Mouse (Mus musculus) limb, embryonic 10.5 days (tissue): ENCODE measurements around the gene 4632433K11Rik. TPM values are rescaled to one million over a fixed set of nuclear protein-coding genes. Genes with fewer than 3 reads are reported as not detected.
"Not testable (repeated sequence)": the region's sequence is repeated elsewhere in the genome, so short reads cannot be mapped to it uniquely, and the experiment has no call there.

Experiments used
- DNase-seq: peaks from one replicate; pipeline ENCODE4 v3.0.0-alpha.2; 2017; ENCODE audit warnings: low spot score
- H3K27ac ChIP-seq: fragments of 300-500 bp; sonication (generic); 2 replicates; pipeline ENCODE4 v1.5.1; 2016; ENCODE audit warnings: mild to moderate bottlenecking
- H3K27me3 ChIP-seq: fragments of 300-500 bp; sonication (generic); 2 replicates; pipeline ENCODE4 v1.6.1; 2016; ENCODE audit warnings: low read depth, mild to moderate bottlenecking; ENCODE audit not compliant: poor library complexity, severe bottlenecking
- H3K36me3 ChIP-seq: fragments of 300-500 bp; sonication (generic); 2 replicates; pipeline ENCODE4 v1.6.1; 2016; ENCODE audit warnings: mild to moderate bottlenecking, moderate library complexity
- H3K4me1 ChIP-seq: fragments of 300-500 bp; sonication (generic); 2 replicates; pipeline ENCODE4 v1.6.1; 2016
- H3K4me3 ChIP-seq: fragments of 300-500 bp; sonication (generic); 2 replicates; pipeline ENCODE4 v1.5.1; 2016; ENCODE audit warnings: mild to moderate bottlenecking, moderate library complexity
- H3K9me3 ChIP-seq: fragments of 300-500 bp; sonication (generic); replicated peaks from 2 replicates; pipeline ENCODE4 v1.6.1; 2016; ENCODE audit warnings: mild to moderate bottlenecking
- whole genome bisulfite sequencing: fragments of 180-500 bp; shearing (Covaris S2); methylation state at CpG from one replicate; pipeline ENCODE4 v1.1.7; 2016; 5-methylcytosine and 5-hydroxymethylcytosine counted together
- polyA plus RNA-seq: library from polyadenylated mRNA; unstranded; fragments of >200 nt; fragmentation: Nextera tagmentation; extraction: Ambion mirVana; gene quantifications from 2 replicates; pipeline ENCODE4 v1.2.1, GENCODE M21; 2016

The 4632433K11Rik gene
- polyA plus RNA-seq, 1 experiment from 2014 or later: not detected

- Histone ChIP-seq H3K4me3 (peak within 1 kb of the TSS; percentile 69), H3K27me3 (no peaks in the 10 kb centered on the region), H3K9me3 (no peaks in the 10 kb centered on the region), H3K4me1 (peaks cover 16% of the 10 kb centered on the region; the same call in 1 of the 2 replicates), H3K27ac (peak within 1 kb of the TSS; percentile 98), H3K36me3 (peaks cover 54% of the 10 kb centered on the region)
- DNase-seq: peak; percentile 97
- under 1% methylated on average over 42 of the region's 42 CpGs for WGBS
These were observed 19.4 kb upstream of the 4632433K11Rik start, which contains the start of the genes Zfp524 and Fiz1 for GRCm38 (mm10) chr7:5014251-5015117. Gene Zfp524, plus strand, starts transcription at chr7:5014415. Gene Fiz1, minus strand, starts transcription at chr7:5014697.

GRCm38 (mm10) chr7:5015118-5016001, 18.6 kb upstream of the 4632433K11Rik start, which contains the start of gene Gm44973:
Gene Gm44973, plus strand, starts transcription at chr7:5015496.
- H3K36me3 ChIP-seq: peaks cover 45% of the 10 kb centered on the region
- peaks cover 16% of the 10 kb centered on the region; the same call in 1 of the 2 replicates for H3K4me1 ChIP-seq
- H3K27ac ChIP-seq: peak within 1 kb of the TSS; percentile 98
- H3K27me3 ChIP-seq: no peaks in the 10 kb centered on the region
- H3K4me3 ChIP-seq: peak within 1 kb of the TSS; percentile 69
- H3K9me3 ChIP-seq: no peaks in the 10 kb centered on the region
- WGBS: under 1% methylated on average over 63 of the region's 76 CpGs
- peak; percentile 99 for DNase-seq

- peak overlapping the region; percentile 69 for H3K4me3 ChIP-seq
- peaks cover 38% of the 10 kb centered on the region for H3K36me3 ChIP-seq
- H3K4me1 ChIP-seq: peaks cover 18% of the 10 kb centered on the region
- no peaks in the 10 kb centered on the region for H3K27me3 ChIP-seq
- WGBS: 69% methylated on average over 3 of the region's 3 CpGs
- H3K9me3 ChIP-seq: no peaks in the 10 kb centered on the region
- DNase-seq: no peak
- H3K27ac ChIP-seq: peak overlapping the region; percentile 98
These were observed 17.9 kb upstream of the 4632433K11Rik start for GRCm38 (mm10) chr7:5016057-5016456.

GRCm38 (mm10) chr7:5016920-5017319, 17.0 kb upstream of the 4632433K11Rik start:
- peaks cover 35% of the 10 kb centered on the region for H3K36me3 ChIP-seq

GRCm38 (mm10) chr7:5017352-5017751, 16.6 kb upstream of the 4632433K11Rik start:
- H3K27ac ChIP-seq: no peak overlapping the region
- no peak for DNase-seq
- peaks cover 35% of the 10 kb centered on the region for H3K36me3 ChIP-seq
- no peaks in the 10 kb centered on the region for H3K27me3 ChIP-seq
- no peak overlapping the region for H3K4me3 ChIP-seq
- 91% methylated on average over 16 of the region's 16 CpGs for WGBS
- H3K9me3 ChIP-seq: no peaks in the 10 kb centered on the region
- H3K4me1 ChIP-seq: peaks cover 28% of the 10 kb centered on the region

More at GRCm38 (mm10) chr7:5016920-5017319, 17.0 kb upstream of the 4632433K11Rik start:
- Histone ChIP-seq H3K4me1 (peaks cover 26% of the 10 kb centered on the region), H3K4me3 (no peak overlapping the region), H3K9me3 (no peaks in the 10 kb centered on the region), H3K27me3 (no peaks in the 10 kb centered on the region), H3K27ac (no peak overlapping the region)
- WGBS: 96% methylated on average over 2 of the region's 2 CpGs
- no peak for DNase-seq

GRCm38 (mm10) chr7:5017931-5018330, 16.0 kb upstream of the 4632433K11Rik start:
- no peaks in the 10 kb centered on the region for H3K9me3 ChIP-seq
- H3K36me3 ChIP-seq: peaks cover 35% of the 10 kb centered on the region
- H3K27me3 ChIP-seq: no peaks in the 10 kb centered on the region
- peaks cover 28% of the 10 kb centered on the region for H3K4me1 ChIP-seq
- H3K27ac ChIP-seq: no peak overlapping the region
- H3K4me3 ChIP-seq: no peak overlapping the region; the same call in 1 of the 2 replicates
- no peak for DNase-seq
- 96% methylated on average over 21 of the region's 21 CpGs for WGBS

GRCm38 (mm10) chr7:5019576-5019975, 14.3 kb upstream of the 4632433K11Rik start:
- not testable (repeated sequence) for H3K27me3 ChIP-seq, DNase-seq, H3K9me3 ChIP-seq
- WGBS: 26% methylated on average over 8 of the region's 8 CpGs
- Histone ChIP-seq H3K4me1 (peaks cover 24% of the 10 kb centered on the region), H3K4me3 (peak overlapping the region; percentile 84), H3K27ac (peak overlapping the region; percentile 97), H3K36me3 (peaks cover 49% of the 10 kb centered on the region)

GRCm38 (mm10) chr7:5020000-5020681, 13.8 kb upstream of the 4632433K11Rik start, which contains the start of the genes Zfp865 and Ccdc106:
Gene Zfp865, plus strand, starts transcription at chr7:5020376.
Gene Ccdc106, plus strand, starts transcription at chr7:5020553.
- Histone ChIP-seq H3K27me3 (no peaks in the 10 kb centered on the region), H3K27ac (peak within 1 kb of the TSS; percentile 97), H3K9me3 (no peaks in the 10 kb centered on the region), H3K36me3 (peaks cover 54% of the 10 kb centered on the region), H3K4me1 (peaks cover 24% of the 10 kb centered on the region), H3K4me3 (peak within 1 kb of the TSS; percentile 84)
- WGBS: under 1% methylated on average over 49 of the region's 49 CpGs
- peak; percentile 100 for DNase-seq

GRCm38 (mm10) chr7:5020685-5021084, 13.2 kb upstream of the 4632433K11Rik start:
- no peaks in the 10 kb centered on the region for H3K9me3 ChIP-seq
- no peak for DNase-seq
- H3K4me3 ChIP-seq: peak overlapping the region; percentile 84
- H3K27me3 ChIP-seq: no peaks in the 10 kb centered on the region
- H3K27ac ChIP-seq: peak overlapping the region; percentile 97
- under 1% methylated on average over 14 of the region's 15 CpGs for WGBS
- peaks cover 60% of the 10 kb centered on the region for H3K36me3 ChIP-seq
- peaks cover 21% of the 10 kb centered on the region for H3K4me1 ChIP-seq

- Histone ChIP-seq H3K27me3 (no peaks in the 10 kb centered on the region), H3K4me3 (peak overlapping the region; percentile 84), H3K9me3 (no peaks in the 10 kb centered on the region), H3K36me3 (peaks cover 65% of the 10 kb centered on the region), H3K27ac (peak overlapping the region; percentile 97), H3K4me1 (peaks cover 16% of the 10 kb centered on the region)
- no peak for DNase-seq
- WGBS: 60% methylated on average over 5 of the region's 5 CpGs
These were observed 12.7 kb upstream of the 4632433K11Rik start for GRCm38 (mm10) chr7:5021197-5021596.

GRCm38 (mm10) chr7:5029543-5029942, 4.4 kb upstream of the 4632433K11Rik start:
- Histone ChIP-seq H3K27me3 (peaks cover 14% of the 10 kb centered on the region; the same call in 1 of the 2 replicates), H3K4me1 (no peaks in the 10 kb centered on the region), H3K4me3 (peak overlapping the region; percentile 5; the same call in 1 of the 2 replicates), H3K27ac (no peak overlapping the region), H3K36me3 (peaks cover 99% of the 10 kb centered on the region), H3K9me3 (peaks cover 37% of the 10 kb centered on the region)
- no peak for DNase-seq
- 95% methylated on average over 22 of the region's 22 CpGs for WGBS

GRCm38 (mm10) chr7:5029946-5030345, 4.0 kb upstream of the 4632433K11Rik start:
- Histone ChIP-seq H3K27me3 (peaks cover 14% of the 10 kb centered on the region; the same call in 1 of the 2 replicates), H3K36me3 (peaks cover 99% of the 10 kb centered on the region), H3K27ac (no peak overlapping the region), H3K9me3 (peaks cover 37% of the 10 kb centered on the region), H3K4me3 (peak overlapping the region; percentile 9; the same call in 1 of the 2 replicates), H3K4me1 (no peaks in the 10 kb centered on the region)
- DNase-seq: no peak
- 87% methylated on average over 21 of the region's 21 CpGs for WGBS
